Mouse (Mus musculus) lung, postnatal 0 days (tissue): ENCODE data around the gene Zdhhc21. TPM values are rescaled to one million over a fixed set of nuclear protein-coding genes. Genes with fewer than 3 reads are reported as not detected.

Source experiments
- ATAC-seq: fragments of 200-750 bp; cut with Nextera tagmentation; 2 replicates; pipeline ENCODE4 v1.8.0; 2017; ENCODE audit warnings: moderate library complexity
- DNase-seq: peaks from one replicate; pipeline ENCODE4 v3.0.0-alpha.2; 2016; ENCODE audit warnings: low spot score
- H3K27ac ChIP-seq: fragments of 300-500 bp; sonication (generic); 2 replicates; pipeline ENCODE4 v1.5.1; 2014; ENCODE audit warnings: antibody characterized with exemption, mild to moderate bottlenecking, low read length, mixed read lengths
- H3K27me3 ChIP-seq: fragments of 300-500 bp; sonication (generic); replicated peaks from 2 replicates; pipeline ENCODE4 v1.6.1; 2014; ENCODE audit warnings: low read length, mixed read lengths; ENCODE audit not compliant: insufficient read depth
- H3K36me3 ChIP-seq: fragments of 300-500 bp; sonication (generic); 2 replicates; pipeline ENCODE4 v1.6.1; 2014; ENCODE audit warnings: low read length, mixed read lengths; ENCODE audit not compliant: insufficient read depth
- H3K4me1 ChIP-seq: fragments of 300-500 bp; sonication (generic); 2 replicates; pipeline ENCODE4 v1.6.1; 2014; ENCODE audit warnings: antibody characterized with exemption, low read depth, low read length, mixed read lengths; ENCODE audit not compliant: insufficient read depth
- H3K4me2 ChIP-seq: fragments of 300-500 bp; sonication (generic); replicated peaks from 2 replicates; pipeline ENCODE4 v1.6.1; 2014; ENCODE audit warnings: low read depth, mild to moderate bottlenecking, low read length, moderate library complexity, mixed read lengths
- H3K4me3 ChIP-seq: fragments of 300-500 bp; sonication (generic); 2 replicates; pipeline ENCODE4 v1.5.1; 2014; ENCODE audit warnings: low read depth, low read length
- H3K9ac ChIP-seq: fragments of 300-500 bp; sonication (generic); replicated peaks from 2 replicates; pipeline ENCODE4 v1.6.1; 2014; ENCODE audit warnings: low read depth, mild to moderate bottlenecking
- H3K9me3 ChIP-seq: fragments of 300-500 bp; sonication (generic); 2 replicates; pipeline ENCODE4 v1.6.1; 2016; ENCODE audit warnings: low read length, mixed read lengths
- CTCF ChIP-seq: IDR thresholded peaks from 2 replicates; pipeline ENCODE4 v1.5.1; 2016; ENCODE audit warnings: antibody characterized with exemption, mild to moderate bottlenecking
- EP300 ChIP-seq: IDR thresholded peaks from 2 replicates; pipeline ENCODE4 v1.6.1; 2016; ENCODE audit warnings: antibody characterized with exemption, mild to moderate bottlenecking, control low read depth
- WGBS: fragments of 180-500 bp; shearing (Covaris S2); extraction: QIAGEN DNeasy Blood & Tissue Kit; methylation state at CpG from one replicate; pipeline ENCODE4 v1.1.7; 2014; 5-methylcytosine and 5-hydroxymethylcytosine counted together
- polyA plus RNA-seq: library from polyadenylated mRNA; unstranded; fragments of >200 nt; fragmentation: Nextera tagmentation; extraction: Ambion mirVana; gene quantifications from 2 replicates; pipeline ENCODE4 v1.2.1, GENCODE M21; 2015

Gene Zdhhc21
- polyA plus RNA-seq, 1 experiment from 2014 or later, result 8.9 TPM

DNA sequence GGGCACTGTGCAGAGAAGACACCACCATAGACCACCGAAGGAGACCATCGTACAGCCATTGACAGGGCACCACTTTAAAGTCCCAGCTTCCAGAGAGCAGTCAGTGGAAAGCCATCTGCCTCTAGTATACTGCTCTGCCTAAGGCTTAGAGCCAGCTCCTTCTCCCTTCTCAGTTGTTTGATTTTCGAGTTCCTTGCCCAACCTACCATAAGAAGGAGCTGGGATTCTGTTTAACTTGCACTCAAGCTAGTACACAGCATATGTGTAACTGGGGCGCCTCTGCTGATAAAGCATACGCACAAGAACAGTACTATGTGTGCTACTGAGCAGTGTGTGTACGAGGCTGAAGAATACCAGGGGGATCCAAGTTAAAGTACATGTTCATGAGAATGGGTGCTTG lies 19.4 kb upstream of the Zdhhc21 start:
- DNase-seq (peak; percentile 80), ATAC-seq (peak; percentile 92)
- 51% methylated on average over 6 of the region's 6 CpGs for WGBS
- Histone ChIP-seq H3K27me3 (no peaks in the 10 kb centered on the region), H3K4me1 (no peaks in the 10 kb centered on the region), H3K9ac (no peak overlapping the region), H3K4me2 (no peak overlapping the region), H3K27ac (peak overlapping the region; percentile 15; the same call in 1 of the 2 replicates), H3K36me3 (no peaks in the 10 kb centered on the region), H3K9me3 (no peaks in the 10 kb centered on the region), H3K4me3 (no peak overlapping the region)
- peak; percentile 22; the same call in 1 of the 2 replicates for TF ChIP-seq CTCF
- TF ChIP-seq EP300, result peak; percentile 72

DNA sequence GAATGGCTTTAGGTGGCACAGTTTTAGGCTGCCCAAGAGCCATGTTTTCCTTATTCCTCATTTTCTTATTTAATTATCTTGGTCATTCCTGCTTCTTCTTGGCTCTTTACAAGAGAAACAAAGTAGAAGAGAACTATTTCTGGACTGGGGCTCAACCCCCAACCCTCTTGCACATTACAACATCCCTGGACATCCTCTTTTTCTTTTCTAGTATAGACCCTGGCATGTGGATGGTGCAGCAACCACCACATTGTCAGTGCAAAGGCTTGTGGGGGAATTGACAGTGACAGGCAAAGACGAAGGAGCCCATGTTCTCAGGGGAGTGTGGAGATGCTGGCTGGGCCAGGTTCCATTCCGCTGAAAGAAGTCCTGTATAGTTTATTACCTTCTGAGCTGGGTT lies 16.9 kb upstream of the Zdhhc21 start:
- Histone ChIP-seq H3K27me3 (no peaks in the 10 kb centered on the region), H3K4me1 (no peaks in the 10 kb centered on the region), H3K27ac (no peak overlapping the region), H3K4me3 (no peak overlapping the region), H3K36me3 (no peaks in the 10 kb centered on the region), H3K9me3 (no peaks in the 10 kb centered on the region), H3K9ac (no peak overlapping the region), H3K4me2 (no peak overlapping the region)
- WGBS, result 94% methylated on average over 2 of the region's 2 CpGs
- TF ChIP-seq CTCF (no peak), EP300 (no peak)
- DNase-seq (no peak), ATAC-seq (no peak)

DNA sequence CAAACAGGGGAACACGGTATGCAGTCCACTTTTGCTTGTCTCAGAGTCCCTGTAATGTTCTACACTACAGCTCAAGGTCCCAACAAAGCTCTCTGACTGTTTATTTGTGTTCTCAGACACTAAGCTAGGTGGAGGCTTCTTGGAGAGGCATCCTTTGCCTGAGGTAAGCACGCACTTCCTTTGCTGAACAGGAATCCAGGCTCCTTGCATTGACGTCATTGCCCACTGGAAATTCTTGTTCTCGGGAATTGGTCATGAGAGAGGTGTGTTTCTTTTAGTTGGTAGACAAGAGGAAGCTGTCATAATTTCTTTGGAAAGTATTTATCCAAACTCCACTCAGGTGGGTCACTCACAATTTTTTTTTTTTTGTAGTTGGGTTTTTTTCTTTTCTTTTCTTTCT lies 15.8 kb upstream of the Zdhhc21 start:
- H3K4me1 ChIP-seq, result no peaks in the 10 kb centered on the region
- DNase-seq (peak; percentile 80), ATAC-seq (peak; percentile 79)
- no peak overlapping the region for H3K4me2 ChIP-seq
- no peaks in the 10 kb centered on the region for H3K27me3 ChIP-seq
- H3K9me3 ChIP-seq, result no peaks in the 10 kb centered on the region
- H3K27ac ChIP-seq, result 0 out of 2 replicates have a peak overlapping the region, but pooled peaks have one; percentile 11
- H3K9ac ChIP-seq, result no peak overlapping the region
- H3K36me3 ChIP-seq, result no peaks in the 10 kb centered on the region
- no peak overlapping the region for H3K4me3 ChIP-seq
- WGBS, result 36% methylated on average over 4 of the region's 4 CpGs
- TF ChIP-seq EP300 (peak; percentile 90), CTCF (no peak)

GRCm38 (mm10) chr4:82874791-82875190 lies 15.0 kb upstream of the Zdhhc21 start:
- WGBS, result 68% methylated on average over 4 of the region's 4 CpGs
- peak overlapping the region; percentile 55 for H3K27ac ChIP-seq
- no peak for TF ChIP-seq EP300
- no peak for TF ChIP-seq CTCF
- H3K27me3 ChIP-seq, result no peaks in the 10 kb centered on the region
- ATAC-seq, result no peak
- no peaks in the 10 kb centered on the region for H3K4me1 ChIP-seq
- H3K4me2 ChIP-seq, result no peak overlapping the region
- H3K36me3 ChIP-seq, result no peaks in the 10 kb centered on the region
- no peak overlapping the region for H3K9ac ChIP-seq
- no peaks in the 10 kb centered on the region for H3K9me3 ChIP-seq
- no peak overlapping the region for H3K4me3 ChIP-seq
- no peak for DNase-seq

- Histone ChIP-seq H3K9ac (no peak overlapping the region), H3K9me3 (no peaks in the 10 kb centered on the region), H3K4me2 (no peak overlapping the region), H3K27me3 (no peaks in the 10 kb centered on the region), H3K36me3 (no peaks in the 10 kb centered on the region), H3K4me1 (no peaks in the 10 kb centered on the region), H3K4me3 (no peak overlapping the region), H3K27ac (no peak overlapping the region)
- no peak for DNase-seq
- 39% methylated on average over 4 of the region's 4 CpGs for WGBS
- peak; percentile 55 for ATAC-seq
- no peak for TF ChIP-seq CTCF
- no peak for TF ChIP-seq EP300
Observed at GRCm38 (mm10) chr4:82872548-82872947, 12.8 kb upstream of the Zdhhc21 start.

DNA sequence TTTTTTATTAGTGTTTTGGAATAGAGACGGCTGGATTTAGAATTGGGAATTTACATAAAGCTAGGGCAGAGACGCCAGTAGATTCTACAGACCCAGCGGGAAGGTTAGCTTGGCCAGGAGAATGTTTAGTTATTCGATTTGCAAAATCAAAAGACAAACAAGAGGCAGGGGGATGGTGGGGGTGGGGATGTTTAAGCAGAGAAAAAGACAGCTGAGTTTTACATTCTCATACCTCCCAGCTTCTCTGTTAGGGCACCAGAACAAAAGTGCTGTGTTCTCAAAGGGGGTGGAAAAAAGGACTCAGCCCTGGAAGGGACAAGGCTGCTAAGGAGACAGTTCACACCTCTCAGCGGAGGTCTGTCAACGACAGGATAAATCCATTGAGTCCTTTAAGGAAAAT lies 12.4 kb upstream of the Zdhhc21 start:
- no peaks in the 10 kb centered on the region for H3K4me1 ChIP-seq
- no peaks in the 10 kb centered on the region for H3K36me3 ChIP-seq
- no peaks in the 10 kb centered on the region for H3K9me3 ChIP-seq
- WGBS, result 25% methylated on average over 6 of the region's 6 CpGs
- no peak overlapping the region for H3K9ac ChIP-seq
- no peaks in the 10 kb centered on the region for H3K27me3 ChIP-seq
- DNase-seq, result no peak
- TF ChIP-seq CTCF (no peak), EP300 (no peak)
- H3K4me2 ChIP-seq, result no peak overlapping the region
- ATAC-seq, result no peak
- no peak overlapping the region for H3K27ac ChIP-seq
- no peak overlapping the region for H3K4me3 ChIP-seq

GRCm38 (mm10) chr4:82870931-82871330 lies 11.2 kb upstream of the Zdhhc21 start:
- H3K4me1 ChIP-seq, result no peaks in the 10 kb centered on the region
- no peak overlapping the region for H3K4me2 ChIP-seq
- no peak overlapping the region for H3K9ac ChIP-seq
- DNase-seq (no peak), ATAC-seq (no peak)
- H3K9me3 ChIP-seq, result no peaks in the 10 kb centered on the region
- no peak overlapping the region for H3K27ac ChIP-seq
- TF ChIP-seq EP300, result no peak
- no peak for TF ChIP-seq CTCF
- no peaks in the 10 kb centered on the region for H3K36me3 ChIP-seq
- WGBS, result 67% methylated on average over 6 of the region's 6 CpGs
- H3K4me3 ChIP-seq, result no peak overlapping the region
- no peaks in the 10 kb centered on the region for H3K27me3 ChIP-seq
